Mouse (Mus musculus): ENCODE data around the gene Vamp8. TPM values are rescaled to one million over a fixed set of nuclear protein-coding genes. Genes with fewer than 3 reads are reported as not detected.

Gene Vamp8
- polyA plus RNA-seq, 1 experiment from 2014 or later, result 157 TPM

GRCm38 (mm10) chr6:72429061-72429842 is 38.7 kb upstream of the Vamp8 start:
- Histone ChIP-seq H3K4me3 (ENCODE audit: control insufficient read depth in 1 of 2, insufficient read depth in 1 of 2, low read depth in 1 of 2, low read length in 2 of 2) (no peak overlapping the region), H3K27ac (replicated peaks in 1 of 2; ENCODE audit: control insufficient read depth in 1 of 2, insufficient read depth in 1 of 2, low read depth in 2 of 2, low read length in 2 of 2) (no peak overlapping the region), H3K4me2 (ENCODE audit: low read length) (no peak overlapping the region), H3K27me3 (ENCODE audit: control insufficient read depth, insufficient read depth, low read length) (no peaks in the 10 kb centered on the region), H3K9me3 (ENCODE audit: control insufficient read depth, low read length) (0 out of 2 replicates have a peak, but pooled peaks cover 3% of the 10 kb centered on the region), H3K4me1 (ENCODE audit: control insufficient read depth in 2 of 2, insufficient read depth in 2 of 2, low read length in 2 of 2) (no peaks in the 10 kb centered on the region), H3K36me3 (ENCODE audit: control insufficient read depth, insufficient read depth, low read length) (peaks cover 96% of the 10 kb centered on the region), H3K9ac (ENCODE audit: low read length) (no peak overlapping the region)
- 84% methylated on average over 21 of the region's 21 CpGs for WGBS
- no peak for ATAC-seq (ENCODE audit: insufficient number of reproducible peaks, insufficient read depth, low FRiP score, low read depth)

DNA sequence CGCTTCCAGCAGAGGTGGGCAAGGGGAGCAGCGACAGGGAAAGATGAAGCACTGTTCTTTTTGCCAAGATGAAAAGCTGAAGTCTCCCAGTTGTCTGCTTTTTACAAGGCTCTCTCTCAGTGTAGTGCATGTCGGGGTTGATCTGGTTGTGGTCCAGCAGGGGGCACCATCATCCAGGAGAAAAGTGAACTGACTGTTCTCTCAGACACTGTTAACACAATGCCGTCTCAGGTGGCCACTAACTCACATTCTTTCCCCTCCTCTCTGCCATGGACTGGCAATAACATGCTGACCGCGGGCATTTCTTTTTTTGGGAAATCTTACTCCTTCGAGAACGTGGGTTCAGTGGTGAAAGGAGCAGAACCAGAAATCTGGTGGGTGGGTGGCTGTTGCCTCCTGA is 37.5 kb upstream of the Vamp8 start:
- Histone ChIP-seq H3K9ac (ENCODE audit: low read length) (no peak overlapping the region), H3K4me2 (ENCODE audit: low read length) (no peak overlapping the region), H3K27me3 (ENCODE audit: control insufficient read depth, insufficient read depth, low read length) (no peaks in the 10 kb centered on the region), H3K36me3 (ENCODE audit: control insufficient read depth, insufficient read depth, low read length) (peaks cover 97% of the 10 kb centered on the region), H3K27ac (replicated peaks in 1 of 2; ENCODE audit: control insufficient read depth in 1 of 2, insufficient read depth in 1 of 2, low read depth in 2 of 2, low read length in 2 of 2) (no peak overlapping the region), H3K9me3 (ENCODE audit: control insufficient read depth, low read length) (0 out of 2 replicates have a peak, but pooled peaks cover 3% of the 10 kb centered on the region), H3K4me1 (ENCODE audit: control insufficient read depth in 2 of 2, insufficient read depth in 2 of 2, low read length in 2 of 2) (no peaks in the 10 kb centered on the region), H3K4me3 (ENCODE audit: control insufficient read depth in 1 of 2, insufficient read depth in 1 of 2, low read depth in 1 of 2, low read length in 2 of 2) (no peak overlapping the region)
- ATAC-seq (ENCODE audit: insufficient number of reproducible peaks, insufficient read depth, low FRiP score, low read depth), result peak; percentile 33; the same call in 1 of the 2 replicates
- 31% methylated on average over 8 of the region's 8 CpGs for WGBS

GRCm38 (mm10) chr6:72425646-72426045 is 35.1 kb upstream of the Vamp8 start:
- Histone ChIP-seq H3K36me3 (ENCODE audit: control insufficient read depth, insufficient read depth, low read length) (peaks cover 97% of the 10 kb centered on the region), H3K27ac (replicated peaks in 1 of 2; ENCODE audit: control insufficient read depth in 1 of 2, insufficient read depth in 1 of 2, low read depth in 2 of 2, low read length in 2 of 2) (no peak overlapping the region), H3K4me2 (ENCODE audit: low read length) (no peak overlapping the region), H3K9ac (ENCODE audit: low read length) (no peak overlapping the region), H3K4me1 (ENCODE audit: control insufficient read depth in 2 of 2, insufficient read depth in 2 of 2, low read length in 2 of 2) (no peaks in the 10 kb centered on the region), H3K9me3 (ENCODE audit: control insufficient read depth, low read length) (0 out of 2 replicates have a peak, but pooled peaks cover 3% of the 10 kb centered on the region), H3K27me3 (ENCODE audit: control insufficient read depth, insufficient read depth, low read length) (no peaks in the 10 kb centered on the region), H3K4me3 (ENCODE audit: control insufficient read depth in 1 of 2, insufficient read depth in 1 of 2, low read depth in 1 of 2, low read length in 2 of 2) (no peak overlapping the region)
- 91% methylated on average over 11 of the region's 11 CpGs for WGBS
- no peak for ATAC-seq (ENCODE audit: insufficient number of reproducible peaks, insufficient read depth, low FRiP score, low read depth)

DNA sequence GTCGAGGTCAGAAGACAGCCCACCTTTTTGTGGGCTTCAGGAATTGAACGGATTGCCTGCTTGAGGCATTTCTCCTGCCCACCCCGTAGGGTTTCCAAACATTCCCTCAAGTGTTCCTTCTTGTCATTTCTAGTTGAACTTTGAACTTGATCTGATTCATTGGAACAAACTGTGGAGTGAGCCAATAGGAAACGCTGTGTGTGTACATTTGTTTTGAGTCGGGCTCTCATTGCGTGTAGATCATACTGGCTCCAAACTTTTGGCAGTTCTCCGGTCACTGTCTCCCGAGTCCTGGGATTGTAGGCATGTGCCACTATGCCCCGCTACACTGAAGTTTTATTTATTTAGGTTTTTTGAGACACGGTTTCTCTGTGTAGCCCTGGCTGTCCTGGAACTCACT is 30.4 kb upstream of the Vamp8 start:
- Histone ChIP-seq H3K36me3 (ENCODE audit: control insufficient read depth, insufficient read depth, low read length) (peaks cover 89% of the 10 kb centered on the region), H3K4me3 (ENCODE audit: control insufficient read depth in 1 of 2, insufficient read depth in 1 of 2, low read depth in 1 of 2, low read length in 2 of 2) (no peak overlapping the region), H3K27ac (replicated peaks in 1 of 2; ENCODE audit: control insufficient read depth in 1 of 2, insufficient read depth in 1 of 2, low read depth in 2 of 2, low read length in 2 of 2) (no peak overlapping the region), H3K9ac (ENCODE audit: low read length) (no peak overlapping the region), H3K9me3 (ENCODE audit: control insufficient read depth, low read length) (0 out of 2 replicates have a peak, but pooled peaks cover 3% of the 10 kb centered on the region), H3K4me2 (ENCODE audit: low read length) (no peak overlapping the region), H3K4me1 (ENCODE audit: control insufficient read depth in 2 of 2, insufficient read depth in 2 of 2, low read length in 2 of 2) (peaks cover 0 to under 1% of the 10 kb centered on the region in 2 experiments; a peak in 2 of 4 replicates), H3K27me3 (ENCODE audit: control insufficient read depth, insufficient read depth, low read length) (no peaks in the 10 kb centered on the region)
- ATAC-seq (ENCODE audit: insufficient number of reproducible peaks, insufficient read depth, low FRiP score, low read depth), result no peak
- 92% methylated on average over 10 of the region's 10 CpGs for WGBS

DNA sequence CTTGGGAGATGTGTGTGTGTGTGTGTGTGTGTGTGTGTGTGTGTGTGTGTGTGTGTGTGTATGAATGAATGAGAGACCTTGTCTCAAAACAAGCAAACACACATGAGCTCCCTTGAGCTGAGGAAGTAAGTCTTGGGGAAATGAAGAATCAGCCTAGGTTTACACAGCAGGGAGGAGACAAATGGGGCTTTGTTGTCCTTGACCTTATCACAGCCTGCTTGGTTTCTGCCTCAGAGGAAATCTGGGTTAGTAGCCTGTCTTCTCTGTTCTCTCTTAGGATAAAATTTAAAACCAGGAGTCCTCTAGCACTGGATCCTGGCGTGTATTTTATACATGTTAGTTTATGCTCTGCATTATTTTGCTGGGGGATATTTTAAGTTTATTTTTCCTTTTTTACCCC is 29.3 kb upstream of the Vamp8 start:
- Histone ChIP-seq H3K4me2 (ENCODE audit: low read length) (no peak overlapping the region), H3K4me3 (ENCODE audit: control insufficient read depth in 1 of 2, insufficient read depth in 1 of 2, low read depth in 1 of 2, low read length in 2 of 2) (no peak overlapping the region), H3K36me3 (ENCODE audit: control insufficient read depth, insufficient read depth, low read length) (peaks cover 78% of the 10 kb centered on the region), H3K27me3 (ENCODE audit: control insufficient read depth, insufficient read depth, low read length) (no peaks in the 10 kb centered on the region), H3K4me1 (ENCODE audit: control insufficient read depth in 2 of 2, insufficient read depth in 2 of 2, low read length in 2 of 2) (peaks cover 3 to 11% of the 10 kb centered on the region in 2 experiments; a peak in 3 of 4 replicates), H3K9me3 (ENCODE audit: control insufficient read depth, low read length) (no peaks in the 10 kb centered on the region), H3K27ac (replicated peaks in 1 of 2; ENCODE audit: control insufficient read depth in 1 of 2, insufficient read depth in 1 of 2, low read depth in 2 of 2, low read length in 2 of 2) (no peak overlapping the region), H3K9ac (ENCODE audit: low read length) (no peak overlapping the region)
- ATAC-seq (ENCODE audit: insufficient number of reproducible peaks, insufficient read depth, low FRiP score, low read depth), result no peak
- WGBS, result 89% methylated on average over 1 of the region's 1 CpGs

GRCm38 (mm10) chr6:72418279-72418678 is 27.8 kb upstream of the Vamp8 start:
- Histone ChIP-seq H3K27me3 (ENCODE audit: control insufficient read depth, insufficient read depth, low read length) (no peaks in the 10 kb centered on the region), H3K9me3 (ENCODE audit: control insufficient read depth, low read length) (no peaks in the 10 kb centered on the region), H3K4me1 (ENCODE audit: control insufficient read depth in 2 of 2, insufficient read depth in 2 of 2, low read length in 2 of 2) (peaks cover 3 to 15% of the 10 kb centered on the region in 2 experiments; a peak in 3 of 4 replicates), H3K36me3 (ENCODE audit: control insufficient read depth, insufficient read depth, low read length) (peaks cover 63% of the 10 kb centered on the region), H3K9ac (ENCODE audit: low read length) (no peak overlapping the region), H3K4me3 (ENCODE audit: control insufficient read depth in 1 of 2, insufficient read depth in 1 of 2, low read depth in 1 of 2, low read length in 2 of 2) (no peak overlapping the region), H3K4me2 (ENCODE audit: low read length) (no peak overlapping the region), H3K27ac (replicated peaks in 1 of 2; ENCODE audit: control insufficient read depth in 1 of 2, insufficient read depth in 1 of 2, low read depth in 2 of 2, low read length in 2 of 2) (no peak overlapping the region)
- ATAC-seq (ENCODE audit: insufficient number of reproducible peaks, insufficient read depth, low FRiP score, low read depth), result no peak
- 84% methylated on average over 4 of the region's 4 CpGs for WGBS

GRCm38 (mm10) chr6:72415964-72416772 is 25.7 kb upstream of the Vamp8 start:
- Histone ChIP-seq H3K4me1 (ENCODE audit: control insufficient read depth in 2 of 2, insufficient read depth in 2 of 2, low read length in 2 of 2) (peaks cover 3 to 15% of the 10 kb centered on the region in 2 experiments; a peak in 3 of 4 replicates), H3K27ac (replicated peaks in 1 of 2; ENCODE audit: control insufficient read depth in 1 of 2, insufficient read depth in 1 of 2, low read depth in 2 of 2, low read length in 2 of 2) (no peak overlapping the region), H3K4me2 (ENCODE audit: low read length) (no peak overlapping the region), H3K27me3 (ENCODE audit: control insufficient read depth, insufficient read depth, low read length) (no peaks in the 10 kb centered on the region), H3K9ac (ENCODE audit: low read length) (0 out of 2 replicates have a peak overlapping the region, but pooled peaks have one; percentile 39), H3K36me3 (ENCODE audit: control insufficient read depth, insufficient read depth, low read length) (peaks cover 42% of the 10 kb centered on the region), H3K4me3 (ENCODE audit: control insufficient read depth in 1 of 2, insufficient read depth in 1 of 2, low read depth in 1 of 2, low read length in 2 of 2) (no peak overlapping the region), H3K9me3 (ENCODE audit: control insufficient read depth, low read length) (no peaks in the 10 kb centered on the region)
- no peak for ATAC-seq (ENCODE audit: insufficient number of reproducible peaks, insufficient read depth, low FRiP score, low read depth)
- WGBS, result 56% methylated on average over 7 of the region's 7 CpGs
